Mouse (Mus musculus) embryonic facial prominence, embryonic 15.5 days (tissue): ENCODE measurements around the gene Samd8. TPM values are rescaled to one million over a fixed set of nuclear protein-coding genes. Genes with fewer than 3 reads are reported as not detected.

ENCODE experiments used
- ATAC-seq: fragments of 200-750 bp; cut with Nextera tagmentation; 2 replicates; pipeline ENCODE4 v1.8.0; 2017; ENCODE audit warnings: low read depth, moderate TSS enrichment; ENCODE audit not compliant: insufficient number of reproducible peaks, low FRiP score, low TSS enrichment
- H3K27ac ChIP-seq: fragments of 300-500 bp; sonication (generic); replicated peaks from 2 replicates; pipeline ENCODE4 v1.5.1; 2015; ENCODE audit warnings: mild to moderate bottlenecking, inconsistent platforms
- H3K27me3 ChIP-seq: fragments of 300-500 bp; sonication (generic); 2 replicates; pipeline ENCODE4 v1.6.1; 2015; ENCODE audit warnings: inconsistent platforms
- H3K36me3 ChIP-seq: fragments of 300-500 bp; sonication (generic); 2 replicates; pipeline ENCODE4 v1.6.1; 2015; ENCODE audit warnings: mild to moderate bottlenecking, inconsistent platforms
- H3K4me1 ChIP-seq: fragments of 300-500 bp; sonication (generic); 2 replicates; pipeline ENCODE4 v1.6.1; 2015; ENCODE audit warnings: inconsistent platforms
- H3K4me2 ChIP-seq: fragments of 300-500 bp; sonication (generic); replicated peaks from 2 replicates; pipeline ENCODE4 v1.6.1; 2015; ENCODE audit warnings: mild to moderate bottlenecking, inconsistent platforms
- H3K4me3 ChIP-seq: fragments of 300-500 bp; sonication (generic); replicated peaks from 2 replicates; pipeline ENCODE4 v1.5.1; 2015; ENCODE audit warnings: mild to moderate bottlenecking, inconsistent platforms
- H3K9ac ChIP-seq: fragments of 300-500 bp; sonication (generic); 2 replicates; pipeline ENCODE4 v1.6.1; 2015; ENCODE audit warnings: inconsistent platforms
- H3K9me3 ChIP-seq: fragments of 300-500 bp; sonication (generic); replicated peaks from 2 replicates; pipeline ENCODE4 v1.6.1; 2016; ENCODE audit warnings: inconsistent platforms
- WGBS: fragments of 180-500 bp; shearing (Covaris S2); methylation state at CpG from one replicate; pipeline ENCODE4 v1.1.7; 2015; 5-methylcytosine and 5-hydroxymethylcytosine counted together
- polyA plus RNA-seq: library from polyadenylated mRNA; unstranded; fragments of >200 nt; fragmentation: Nextera tagmentation; extraction: Ambion mirVana; gene quantifications from 2 replicates; pipeline ENCODE4 v1.2.1, GENCODE M21; 2015

Samd8 gene
- polyA plus RNA-seq, 1 experiment from 2014 or later: 11.8 TPM

- no peak for ATAC-seq
- Histone ChIP-seq H3K4me2 (no peak overlapping the region), H3K9me3 (no peaks in the 10 kb centered on the region), H3K36me3 (no peaks in the 10 kb centered on the region), H3K9ac (no peak overlapping the region), H3K4me3 (no peak overlapping the region), H3K27ac (no peak overlapping the region), H3K27me3 (no peaks in the 10 kb centered on the region), H3K4me1 (peaks cover 16% of the 10 kb centered on the region; the same call in 1 of the 2 replicates)
- WGBS: 81% methylated on average over 6 of the region's 6 CpGs
Observed at GRCm38 (mm10) chr14:21766398-21766958, 16.1 kb downstream of the Samd8 start.

GRCm38 (mm10) chr14:21772506-21773281 is 22.4 kb downstream of the Samd8 start:
- no peaks in the 10 kb centered on the region for H3K27me3 ChIP-seq
- WGBS: 62% methylated on average over 11 of the region's 11 CpGs
- peaks cover 12% of the 10 kb centered on the region for H3K36me3 ChIP-seq
- peaks cover 21% of the 10 kb centered on the region; the same call in 1 of the 2 replicates for H3K4me1 ChIP-seq
- H3K4me2 ChIP-seq: no peak overlapping the region
- H3K27ac ChIP-seq: no peak overlapping the region
- ATAC-seq: no peak
- H3K9ac ChIP-seq: no peak overlapping the region
- H3K4me3 ChIP-seq: no peak overlapping the region
- no peaks in the 10 kb centered on the region for H3K9me3 ChIP-seq

- no peak overlapping the region for H3K27ac ChIP-seq
- H3K36me3 ChIP-seq: peaks cover 17% of the 10 kb centered on the region
- no peaks in the 10 kb centered on the region for H3K27me3 ChIP-seq
- no peak overlapping the region for H3K4me3 ChIP-seq
- H3K4me1 ChIP-seq: peaks cover 14% of the 10 kb centered on the region; the same call in 1 of the 2 replicates
- no peak for ATAC-seq
- H3K4me2 ChIP-seq: no peak overlapping the region
- H3K9me3 ChIP-seq: no peaks in the 10 kb centered on the region
- 74% methylated on average over 2 of the region's 2 CpGs for WGBS
- no peak overlapping the region for H3K9ac ChIP-seq
Observed at GRCm38 (mm10) chr14:21773946-21774345, 23.6 kb downstream of the Samd8 start.

DNA sequence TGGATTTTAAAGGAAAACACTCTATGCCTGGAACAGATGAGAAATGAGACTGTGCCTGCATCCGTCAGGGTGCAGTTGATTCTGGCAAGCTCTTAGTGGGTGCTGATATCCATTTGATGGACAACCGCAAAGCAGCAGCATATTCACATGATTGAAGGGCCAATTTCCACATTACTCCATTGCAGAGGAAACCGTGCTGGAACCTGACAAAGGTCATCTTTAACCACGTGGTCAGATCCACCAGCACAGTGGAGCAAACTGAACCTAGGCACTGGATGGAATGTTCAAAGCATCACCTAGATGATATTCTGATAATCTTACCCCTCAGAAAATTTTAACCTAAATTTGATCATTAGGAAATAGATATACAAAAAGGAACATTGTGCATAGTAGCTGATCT is 25.9 kb downstream of the Samd8 start:
- no peak overlapping the region for H3K4me3 ChIP-seq
- H3K9me3 ChIP-seq: no peaks in the 10 kb centered on the region
- H3K27me3 ChIP-seq: no peaks in the 10 kb centered on the region
- WGBS: 95% methylated on average over 4 of the region's 4 CpGs
- H3K9ac ChIP-seq: no peak overlapping the region
- peaks cover 32% of the 10 kb centered on the region for H3K36me3 ChIP-seq
- no peak overlapping the region for H3K4me2 ChIP-seq
- 0 out of 2 replicates have a peak, but pooled peaks cover 7% of the 10 kb centered on the region for H3K4me1 ChIP-seq
- no peak for ATAC-seq
- H3K27ac ChIP-seq: no peak overlapping the region

DNA sequence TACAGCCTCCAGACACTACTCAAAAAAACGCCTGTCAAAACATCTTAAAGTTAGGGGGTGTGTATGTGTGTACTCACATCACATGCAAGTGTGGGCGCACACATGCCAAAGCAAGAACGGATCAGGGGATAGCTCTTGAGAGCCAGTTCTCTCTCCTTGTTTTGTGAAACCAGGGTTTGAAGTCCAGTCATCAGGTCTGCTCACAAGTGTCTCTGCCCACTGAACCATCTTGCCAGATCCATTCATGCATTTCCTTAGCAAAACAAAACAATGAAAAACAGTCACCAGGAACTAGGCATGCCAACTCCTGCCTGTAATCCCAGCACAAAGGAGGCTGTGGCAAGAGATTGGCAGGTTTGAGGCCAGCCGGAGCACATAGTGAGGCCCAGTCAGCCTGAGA is 36.2 kb downstream of the Samd8 start:
- ATAC-seq: no peak
- Histone ChIP-seq H3K27me3 (no peaks in the 10 kb centered on the region), H3K4me2 (no peak overlapping the region), H3K9me3 (no peaks in the 10 kb centered on the region), H3K9ac (no peak overlapping the region), H3K27ac (no peak overlapping the region), H3K36me3 (peaks cover 33% of the 10 kb centered on the region), H3K4me3 (no peak overlapping the region), H3K4me1 (no peaks in the 10 kb centered on the region)
- 84% methylated on average over 4 of the region's 4 CpGs for WGBS

- Histone ChIP-seq H3K36me3 (peaks cover 37% of the 10 kb centered on the region), H3K4me1 (no peaks in the 10 kb centered on the region), H3K9me3 (no peaks in the 10 kb centered on the region), H3K27ac (no peak overlapping the region), H3K4me3 (no peak overlapping the region), H3K9ac (no peak overlapping the region), H3K4me2 (no peak overlapping the region), H3K27me3 (no peaks in the 10 kb centered on the region)
- whole genome bisulfite sequencing: 83% methylated on average over 3 of the region's 3 CpGs
- no peak for ATAC-seq
Observed at GRCm38 (mm10) chr14:21787374-21787773, 37.0 kb downstream of the Samd8 start.

- no peak overlapping the region for H3K4me2 ChIP-seq
- H3K36me3 ChIP-seq: peaks cover 44% of the 10 kb centered on the region
- no peak overlapping the region for H3K4me3 ChIP-seq
- H3K27ac ChIP-seq: no peak overlapping the region
- H3K9me3 ChIP-seq: no peaks in the 10 kb centered on the region
- WGBS: 85% methylated on average over 5 of the region's 5 CpGs
- ATAC-seq: no peak
- no peak overlapping the region for H3K9ac ChIP-seq
- no peaks in the 10 kb centered on the region for H3K27me3 ChIP-seq
- H3K4me1 ChIP-seq: no peaks in the 10 kb centered on the region
Observed at GRCm38 (mm10) chr14:21788121-21788520, 37.8 kb downstream of the Samd8 start.

- peaks cover 36% of the 10 kb centered on the region for H3K36me3 ChIP-seq
- no peaks in the 10 kb centered on the region for H3K9me3 ChIP-seq
- H3K4me3 ChIP-seq: no peak overlapping the region
- no peak overlapping the region for H3K4me2 ChIP-seq
- H3K9ac ChIP-seq: no peak overlapping the region
- H3K27ac ChIP-seq: no peak overlapping the region
- no peak for ATAC-seq
- peaks cover 7% of the 10 kb centered on the region; the same call in 1 of the 2 replicates for H3K4me1 ChIP-seq
- 81% methylated on average over 9 of the region's 9 CpGs for WGBS
- no peaks in the 10 kb centered on the region for H3K27me3 ChIP-seq
Observed at GRCm38 (mm10) chr14:21790585-21791251, 40.4 kb downstream of the Samd8 start.

- no peak for ATAC-seq
- no peak overlapping the region for H3K9ac ChIP-seq
- no peak overlapping the region for H3K4me3 ChIP-seq
- peaks cover 33% of the 10 kb centered on the region for H3K36me3 ChIP-seq
- H3K27ac ChIP-seq: no peak overlapping the region
- H3K9me3 ChIP-seq: no peaks in the 10 kb centered on the region
- no peaks in the 10 kb centered on the region for H3K27me3 ChIP-seq
- H3K4me2 ChIP-seq: no peak overlapping the region
- H3K4me1 ChIP-seq: peaks cover 7% of the 10 kb centered on the region; the same call in 1 of the 2 replicates
- 87% methylated on average over 4 of the region's 4 CpGs for WGBS
Observed at GRCm38 (mm10) chr14:21791722-21792121, 41.4 kb downstream of the Samd8 start.

DNA sequence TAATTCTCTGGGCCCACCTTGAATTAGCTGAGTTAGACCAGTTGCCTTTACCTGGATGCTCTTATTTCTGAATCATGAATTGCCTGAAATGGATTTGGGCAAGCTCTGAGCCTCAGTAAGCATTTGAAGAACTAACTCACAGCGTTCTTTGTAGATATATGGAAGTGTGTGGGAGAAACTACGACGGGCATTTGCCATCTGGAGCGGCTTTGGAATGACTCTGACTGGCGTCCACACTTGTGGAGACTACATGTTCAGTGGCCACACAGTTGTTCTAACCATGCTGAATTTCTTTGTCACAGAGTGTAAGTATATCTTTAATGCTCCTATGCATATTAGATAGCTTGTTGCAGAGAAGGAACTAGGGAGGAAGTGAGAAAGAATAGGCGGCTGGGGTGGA is 41.9 kb downstream of the Samd8 start:
- WGBS: 93% methylated on average over 6 of the region's 6 CpGs
- Histone ChIP-seq H3K9ac (no peak overlapping the region), H3K4me3 (no peak overlapping the region), H3K9me3 (no peaks in the 10 kb centered on the region), H3K36me3 (peaks cover 33% of the 10 kb centered on the region), H3K4me1 (peaks cover 7% of the 10 kb centered on the region; the same call in 1 of the 2 replicates), H3K27ac (no peak overlapping the region), H3K27me3 (no peaks in the 10 kb centered on the region), H3K4me2 (no peak overlapping the region)
- ATAC-seq: no peak

GRCm38 (mm10) chr14:21800641-21801040 is 50.3 kb downstream of the Samd8 start:
- no peak for ATAC-seq
- Histone ChIP-seq H3K4me3 (no peak overlapping the region), H3K9me3 (no peaks in the 10 kb centered on the region), H3K9ac (no peak overlapping the region), H3K4me1 (no peaks in the 10 kb centered on the region), H3K27me3 (no peaks in the 10 kb centered on the region), H3K36me3 (peaks cover 9% of the 10 kb centered on the region; the same call in 1 of the 2 replicates), H3K27ac (no peak overlapping the region), H3K4me2 (no peak overlapping the region)
- WGBS: 78% methylated on average over 4 of the region's 4 CpGs
